Mouse (Mus musculus) lung, embryonic 15.5 days (tissue): ENCODE results near the gene C2cd3. TPM values are rescaled to one million over a fixed set of nuclear protein-coding genes. Genes with fewer than 3 reads are reported as not detected.

Experiments
- ATAC-seq: fragments of 200-750 bp; cut with Nextera tagmentation; 2 replicates; pipeline ENCODE4 v1.8.0; 2017; ENCODE audit warnings: moderate number of reproducible peaks, borderline replicate concordance; ENCODE audit not compliant: low FRiP score, low TSS enrichment; ENCODE audit errors: extremely low read depth
- H3K27ac ChIP-seq: fragments of 300-500 bp; sonication (generic); 2 replicates; pipeline ENCODE4 v1.5.1; 2015; ENCODE audit warnings: moderate library complexity, mild to moderate bottlenecking, inconsistent platforms
- H3K27me3 ChIP-seq: fragments of 300-500 bp; sonication (generic); 2 replicates; pipeline ENCODE4 v1.6.1; 2015; ENCODE audit warnings: inconsistent platforms
- H3K36me3 ChIP-seq: fragments of 300-500 bp; sonication (generic); 2 replicates; pipeline ENCODE4 v1.6.1; 2015; ENCODE audit warnings: inconsistent platforms
- H3K4me1 ChIP-seq: fragments of 300-500 bp; sonication (generic); 2 replicates; pipeline ENCODE4 v1.6.1; 2015; ENCODE audit warnings: inconsistent platforms
- H3K4me2 ChIP-seq: fragments of 300-500 bp; sonication (generic); 2 replicates; pipeline ENCODE4 v1.6.1; 2015; ENCODE audit warnings: inconsistent platforms, mild to moderate bottlenecking, moderate library complexity
- H3K4me3 ChIP-seq: fragments of 300-500 bp; sonication (generic); 2 replicates; pipeline ENCODE4 v1.5.1; 2015; ENCODE audit warnings: mild to moderate bottlenecking, inconsistent platforms
- H3K9ac ChIP-seq: fragments of 300-500 bp; sonication (generic); 2 replicates; pipeline ENCODE4 v1.6.1; 2015; ENCODE audit warnings: inconsistent platforms
- H3K9me3 ChIP-seq: fragments of 300-500 bp; sonication (generic); 2 replicates; pipeline ENCODE4 v1.6.1; 2016; ENCODE audit warnings: inconsistent platforms
- WGBS: fragments of 180-500 bp; shearing (Covaris S2); methylation state at CpG from one replicate; pipeline ENCODE4 v1.1.7; 2015; 5-methylcytosine and 5-hydroxymethylcytosine counted together
- polyA plus RNA-seq: library from polyadenylated mRNA; unstranded; fragments of >200 nt; fragmentation: Nextera tagmentation; extraction: Ambion mirVana; gene quantifications from 2 replicates; pipeline ENCODE4 v1.2.1, GENCODE M21; 2015

Gene C2cd3
- polyA plus RNA-seq, 1 experiment from 2014 or later: 20.7 TPM

GRCm38 (mm10) chr7:100501844-100502373 is 129.9 kb downstream of the C2cd3 start:
- no peak for ATAC-seq
- no peak overlapping the region for H3K4me2 ChIP-seq
- H3K27ac ChIP-seq: no peak overlapping the region
- no peaks in the 10 kb centered on the region; the same call in none of the 2 replicates for H3K4me1 ChIP-seq
- H3K9ac ChIP-seq: no peak overlapping the region
- no peaks in the 10 kb centered on the region for H3K27me3 ChIP-seq
- no peaks in the 10 kb centered on the region for H3K9me3 ChIP-seq
- H3K4me3 ChIP-seq: no peak overlapping the region
- H3K36me3 ChIP-seq: peaks cover 23% of the 10 kb centered on the region; the same call in 1 of the 2 replicates
- 58% methylated on average over 2 of the region's 2 CpGs for WGBS

GRCm38 (mm10) chr7:100502374-100502922 is 130.4 kb downstream of the C2cd3 start:
- Histone ChIP-seq H3K4me2 (no peak overlapping the region), H3K36me3 (peaks cover 18% of the 10 kb centered on the region; the same call in 1 of the 2 replicates), H3K27ac (no peak overlapping the region), H3K27me3 (no peaks in the 10 kb centered on the region), H3K9me3 (no peaks in the 10 kb centered on the region), H3K4me3 (no peak overlapping the region), H3K9ac (no peak overlapping the region), H3K4me1 (no peaks in the 10 kb centered on the region; the same call in 1 of the 2 replicates)
- ATAC-seq: no peak
- WGBS: 65% methylated on average over 7 of the region's 7 CpGs

DNA sequence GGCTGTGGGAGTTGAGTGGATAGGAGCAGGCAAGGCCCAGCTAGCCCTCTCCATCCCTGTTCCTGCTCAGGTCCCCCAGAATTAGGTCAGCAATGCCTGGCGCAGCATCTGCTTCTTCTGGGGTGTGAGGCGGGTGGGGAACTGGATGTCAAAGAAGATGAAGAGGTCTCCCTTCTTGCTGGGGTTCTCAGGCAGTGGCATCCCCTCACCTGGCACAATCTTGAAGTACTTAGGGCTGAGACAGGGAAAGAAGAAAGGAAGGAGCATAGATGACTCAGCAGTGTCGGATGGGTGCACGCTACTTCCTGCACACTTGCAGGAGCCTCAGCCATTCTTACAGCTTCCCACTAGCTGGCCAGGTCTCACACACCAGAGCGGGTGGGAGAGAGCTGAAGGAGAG is 131.0 kb downstream of the C2cd3 start:
- Histone ChIP-seq H3K4me2 (no peak overlapping the region), H3K27me3 (no peaks in the 10 kb centered on the region), H3K36me3 (peaks cover 12% of the 10 kb centered on the region; the same call in 1 of the 2 replicates), H3K9ac (no peak overlapping the region), H3K9me3 (no peaks in the 10 kb centered on the region), H3K4me1 (no peaks in the 10 kb centered on the region; the same call in 1 of the 2 replicates), H3K27ac (no peak overlapping the region), H3K4me3 (no peak overlapping the region)
- ATAC-seq: no peak
- 80% methylated on average over 5 of the region's 5 CpGs for WGBS

- Histone ChIP-seq H3K4me1 (no peaks in the 10 kb centered on the region; the same call in 1 of the 2 replicates), H3K4me3 (no peak overlapping the region), H3K27ac (no peak overlapping the region), H3K27me3 (no peaks in the 10 kb centered on the region), H3K9me3 (no peaks in the 10 kb centered on the region), H3K9ac (no peak overlapping the region), H3K4me2 (no peak overlapping the region), H3K36me3 (no peaks in the 10 kb centered on the region)
- ATAC-seq: no peak
- WGBS: 74% methylated on average over 13 of the region's 13 CpGs
Measured at GRCm38 (mm10) chr7:100504740-100505487, 132.9 kb downstream of the C2cd3 start.

- H3K27ac ChIP-seq: no peak overlapping the region
- no peak for ATAC-seq
- no peak overlapping the region for H3K4me2 ChIP-seq
- 57% methylated on average over 4 of the region's 4 CpGs for WGBS
- H3K4me3 ChIP-seq: no peak overlapping the region
- no peaks in the 10 kb centered on the region for H3K36me3 ChIP-seq
- no peak overlapping the region for H3K9ac ChIP-seq
- no peaks in the 10 kb centered on the region for H3K4me1 ChIP-seq
- no peaks in the 10 kb centered on the region for H3K9me3 ChIP-seq
- no peaks in the 10 kb centered on the region for H3K27me3 ChIP-seq
Measured at GRCm38 (mm10) chr7:100506494-100506893, 134.5 kb downstream of the C2cd3 start.

DNA sequence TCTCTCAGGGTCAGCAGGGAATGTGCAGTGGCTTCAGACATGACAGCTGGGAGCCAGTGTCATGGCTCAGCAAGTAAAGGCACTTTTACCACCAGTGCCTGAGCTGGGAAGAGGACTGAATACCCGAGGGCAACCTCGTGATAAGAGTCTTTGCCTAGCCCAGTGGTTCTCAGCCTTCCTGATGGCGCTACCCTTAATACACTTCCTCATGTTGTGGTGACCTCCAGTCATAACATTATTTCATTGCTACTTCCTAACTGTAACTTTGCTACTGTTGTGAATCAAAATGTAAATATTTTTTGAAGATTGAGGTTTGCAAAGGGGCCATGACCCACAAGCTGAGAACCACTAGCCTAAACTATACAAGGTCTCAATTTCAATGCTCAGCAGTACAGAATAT is 136.6 kb downstream of the C2cd3 start:
- no peak overlapping the region for H3K27ac ChIP-seq
- no peaks in the 10 kb centered on the region for H3K27me3 ChIP-seq
- H3K4me1 ChIP-seq: no peaks in the 10 kb centered on the region
- H3K36me3 ChIP-seq: no peaks in the 10 kb centered on the region
- H3K4me3 ChIP-seq: no peak overlapping the region
- H3K9me3 ChIP-seq: no peaks in the 10 kb centered on the region
- H3K9ac ChIP-seq: no peak overlapping the region
- no peak overlapping the region for H3K4me2 ChIP-seq
- WGBS: 50% methylated on average over 3 of the region's 3 CpGs
- no peak for ATAC-seq

GRCm38 (mm10) chr7:100511602-100512001 is 139.6 kb downstream of the C2cd3 start:
- ATAC-seq: no peak
- no peak overlapping the region for H3K4me3 ChIP-seq
- H3K9me3 ChIP-seq: no peaks in the 10 kb centered on the region
- H3K9ac ChIP-seq: no peak overlapping the region
- H3K4me2 ChIP-seq: no peak overlapping the region
- no peaks in the 10 kb centered on the region for H3K4me1 ChIP-seq
- no peaks in the 10 kb centered on the region for H3K36me3 ChIP-seq
- H3K27me3 ChIP-seq: no peaks in the 10 kb centered on the region
- WGBS: 62% methylated on average over 8 of the region's 8 CpGs
- H3K27ac ChIP-seq: no peak overlapping the region

- no peaks in the 10 kb centered on the region for H3K4me1 ChIP-seq
- no peak within 1 kb of the TSS for H3K27ac ChIP-seq
- H3K36me3 ChIP-seq: no peaks in the 10 kb centered on the region
- no peaks in the 10 kb centered on the region for H3K27me3 ChIP-seq
- no peak within 1 kb of the TSS for H3K9ac ChIP-seq
- H3K9me3 ChIP-seq: no peaks in the 10 kb centered on the region
- WGBS: 49% methylated on average over 11 of the region's 11 CpGs
- no peak within 1 kb of the TSS for H3K4me3 ChIP-seq
- ATAC-seq: no peak
- no peak within 1 kb of the TSS for H3K4me2 ChIP-seq
Measured at GRCm38 (mm10) chr7:100514573-100514972, 142.5 kb downstream of the C2cd3 start, which contains the start of gene Dnajb13. TSS of gene Dnajb13 (minus strand) at chr7:100514960.

Other genes with a start within 250 kb of the C2cd3 start
- 20.1 and 22.1 TPM in 2 replicates for gene Lipt2, start 213.0 kb upstream of the C2cd3 start, polyA plus RNA-seq
- 1.5 TPM in 2 replicates for gene Kcne3, start 195.7 kb upstream of the C2cd3 start, polyA plus RNA-seq
- gene Pgm2l1, start 144.8 kb upstream of the C2cd3 start, polyA plus RNA-seq: 2.2 and 2.4 TPM in 2 replicates
- gene P4ha3, start 86.7 kb upstream of the C2cd3 start, polyA plus RNA-seq: 14.6 and 16.4 TPM in 2 replicates
- gene Ppme1, start 74 bp downstream of the C2cd3 start, polyA plus RNA-seq: 61.6 and 63.5 TPM in 2 replicates
- gene Ucp3, start 100.8 kb downstream of the C2cd3 start, polyA plus RNA-seq: 0.06 TPM in 1 of 2 replicates, not detected in the other
- gene Ucp2, start 121.1 kb downstream of the C2cd3 start, polyA plus RNA-seq: 246 and 279 TPM in 2 replicates
- 4.1 and 4.2 TPM in 2 replicates for gene Dnajb13, start 142.7 kb downstream of the C2cd3 start, polyA plus RNA-seq
- gene Coa4, start 164.8 kb downstream of the C2cd3 start, polyA plus RNA-seq: 20.0 and 23.1 TPM in 2 replicates
- 85.2 and 90.7 TPM in 2 replicates for gene Rab6a, start 235.2 kb downstream of the C2cd3 start, polyA plus RNA-seq
- gene Mrpl48, start 236.1 kb downstream of the C2cd3 start, polyA plus RNA-seq: 77.0 and 82.1 TPM in 2 replicates